Mouse (Mus musculus): Measurements from ENCODE around the gene 4933427D14Rik. TPM values are rescaled to one million over a fixed set of nuclear protein-coding genes. Genes with fewer than 3 reads are reported as not detected.

4933427D14Rik gene
- polyA plus RNA-seq, 1 experiment from 2014 or later: 16.4 TPM

GRCm38 (mm10) chr11:72132266-72132665 lies 75.0 kb downstream of the 4933427D14Rik start:
- Histone ChIP-seq H3K36me3 (replicated peaks) (no peaks in the 10 kb centered on the region), H3K9me3 (no peaks in the 10 kb centered on the region), H3K27ac (no peak overlapping the region), H3K4me3 (no peak overlapping the region), H3K4me1 (peaks cover 40% of the 10 kb centered on the region), H3K27me3 (ENCODE audit: poor library complexity, severe bottlenecking) (peaks cover 84% of the 10 kb centered on the region)
- 38% methylated on average over 3 of the region's 3 CpGs for whole genome bisulfite sequencing
- no peak for DNase-seq (ENCODE audit: extremely low spot score, low spot score)

GRCm38 (mm10) chr11:72131697-72132096 lies 75.6 kb downstream of the 4933427D14Rik start:
- Histone ChIP-seq H3K4me3 (no peak overlapping the region), H3K9me3 (no peaks in the 10 kb centered on the region), H3K27ac (no peak overlapping the region), H3K36me3 (replicated peaks) (no peaks in the 10 kb centered on the region), H3K4me1 (peaks cover 39% of the 10 kb centered on the region), H3K27me3 (ENCODE audit: poor library complexity, severe bottlenecking) (peaks cover 80% of the 10 kb centered on the region)
- DNase-seq (ENCODE audit: extremely low spot score, low spot score): no peak
- WGBS: 100% methylated on average over 1 of the region's 1 CpGs

- Histone ChIP-seq H3K4me3 (no peak overlapping the region), H3K4me1 (peaks cover 31% of the 10 kb centered on the region), H3K9me3 (no peaks in the 10 kb centered on the region), H3K36me3 (replicated peaks) (no peaks in the 10 kb centered on the region), H3K27me3 (ENCODE audit: poor library complexity, severe bottlenecking) (peaks cover 75% of the 10 kb centered on the region), H3K27ac (no peak overlapping the region)
- DNase-seq (ENCODE audit: extremely low spot score, low spot score): no peak
- 80% methylated on average over 3 of the region's 3 CpGs for WGBS
Measured at GRCm38 (mm10) chr11:72130905-72131304, 76.4 kb downstream of the 4933427D14Rik start.

- no peak overlapping the region for H3K4me3 ChIP-seq
- H3K27me3 ChIP-seq (ENCODE audit: poor library complexity, severe bottlenecking): peaks cover 71% of the 10 kb centered on the region
- WGBS: 72% methylated on average over 3 of the region's 3 CpGs
- DNase-seq (ENCODE audit: extremely low spot score, low spot score): no peak
- H3K36me3 ChIP-seq (replicated peaks): no peaks in the 10 kb centered on the region
- no peaks in the 10 kb centered on the region for H3K9me3 ChIP-seq
- H3K27ac ChIP-seq: no peak overlapping the region
- H3K4me1 ChIP-seq: peaks cover 27% of the 10 kb centered on the region
Measured at GRCm38 (mm10) chr11:72130472-72130871, 76.8 kb downstream of the 4933427D14Rik start.

GRCm38 (mm10) chr11:72130021-72130420 lies 77.2 kb downstream of the 4933427D14Rik start:
- WGBS: 10% methylated on average over 11 of the region's 11 CpGs
- H3K27ac ChIP-seq: no peak overlapping the region
- H3K4me1 ChIP-seq: peaks cover 22% of the 10 kb centered on the region
- H3K9me3 ChIP-seq: no peaks in the 10 kb centered on the region
- DNase-seq (ENCODE audit: extremely low spot score, low spot score): no peak
- no peak overlapping the region for H3K4me3 ChIP-seq
- H3K27me3 ChIP-seq (ENCODE audit: poor library complexity, severe bottlenecking): peaks cover 66% of the 10 kb centered on the region
- H3K36me3 ChIP-seq (replicated peaks): no peaks in the 10 kb centered on the region

GRCm38 (mm10) chr11:72129032-72129894 lies 78.0 kb downstream of the 4933427D14Rik start:
- Histone ChIP-seq H3K27me3 (ENCODE audit: poor library complexity, severe bottlenecking) (peaks cover 59% of the 10 kb centered on the region), H3K4me1 (peaks cover 19% of the 10 kb centered on the region), H3K9me3 (no peaks in the 10 kb centered on the region), H3K4me3 (no peak overlapping the region), H3K27ac (no peak overlapping the region), H3K36me3 (replicated peaks) (no peaks in the 10 kb centered on the region)
- no peak for DNase-seq (ENCODE audit: extremely low spot score, low spot score)
- WGBS: 76% methylated on average over 8 of the region's 8 CpGs

- Histone ChIP-seq H3K9me3 (no peaks in the 10 kb centered on the region), H3K4me1 (peaks cover 19% of the 10 kb centered on the region), H3K27me3 (ENCODE audit: poor library complexity, severe bottlenecking) (peaks cover 42% of the 10 kb centered on the region), H3K27ac (no peak overlapping the region), H3K36me3 (replicated peaks) (no peaks in the 10 kb centered on the region), H3K4me3 (no peak overlapping the region)
- DNase-seq (ENCODE audit: extremely low spot score, low spot score): no peak
- 71% methylated on average over 5 of the region's 5 CpGs for WGBS
Measured at GRCm38 (mm10) chr11:72127450-72128189, 79.6 kb downstream of the 4933427D14Rik start.

GRCm38 (mm10) chr11:72125781-72126180 lies 81.5 kb downstream of the 4933427D14Rik start:
- no peaks in the 10 kb centered on the region for H3K36me3 ChIP-seq (replicated peaks)
- H3K27ac ChIP-seq: no peak overlapping the region
- no peaks in the 10 kb centered on the region for H3K9me3 ChIP-seq
- H3K4me1 ChIP-seq: peaks cover 19% of the 10 kb centered on the region
- peaks cover 24% of the 10 kb centered on the region for H3K27me3 ChIP-seq (ENCODE audit: poor library complexity, severe bottlenecking)
- 79% methylated on average over 3 of the region's 3 CpGs for WGBS
- no peak for DNase-seq (ENCODE audit: extremely low spot score, low spot score)
- H3K4me3 ChIP-seq: no peak overlapping the region

GRCm38 (mm10) chr11:72123531-72123930 lies 83.7 kb downstream of the 4933427D14Rik start:
- Histone ChIP-seq H3K27me3 (ENCODE audit: poor library complexity, severe bottlenecking) (0 out of 2 replicates have a peak, but pooled peaks cover 4% of the 10 kb centered on the region), H3K4me3 (no peak overlapping the region), H3K9me3 (no peaks in the 10 kb centered on the region), H3K36me3 (replicated peaks) (no peaks in the 10 kb centered on the region), H3K4me1 (peaks cover 6% of the 10 kb centered on the region; the same call in 1 of the 2 replicates), H3K27ac (no peak overlapping the region)
- 83% methylated on average over 4 of the region's 4 CpGs for WGBS
- DNase-seq (ENCODE audit: extremely low spot score, low spot score): no peak

- Histone ChIP-seq H3K4me3 (no peak overlapping the region), H3K27me3 (ENCODE audit: poor library complexity, severe bottlenecking) (no peaks in the 10 kb centered on the region), H3K9me3 (no peaks in the 10 kb centered on the region), H3K36me3 (replicated peaks) (no peaks in the 10 kb centered on the region), H3K4me1 (peaks cover 4% of the 10 kb centered on the region; the same call in 1 of the 2 replicates), H3K27ac (no peak overlapping the region)
- no peak for DNase-seq (ENCODE audit: extremely low spot score, low spot score)
- WGBS: 91% methylated on average over 6 of the region's 6 CpGs
Measured at GRCm38 (mm10) chr11:72120354-72120753, 86.9 kb downstream of the 4933427D14Rik start.

- no peak overlapping the region for H3K27ac ChIP-seq
- H3K27me3 ChIP-seq (ENCODE audit: poor library complexity, severe bottlenecking): no peaks in the 10 kb centered on the region
- peaks cover 6% of the 10 kb centered on the region; the same call in 1 of the 2 replicates for H3K4me1 ChIP-seq
- no peak for DNase-seq (ENCODE audit: extremely low spot score, low spot score)
- WGBS: 90% methylated on average over 3 of the region's 3 CpGs
- no peaks in the 10 kb centered on the region for H3K9me3 ChIP-seq
- no peaks in the 10 kb centered on the region for H3K36me3 ChIP-seq (replicated peaks)
- no peak overlapping the region for H3K4me3 ChIP-seq
Measured at GRCm38 (mm10) chr11:72118630-72119029, 88.6 kb downstream of the 4933427D14Rik start.

GRCm38 (mm10) chr11:72113296-72113695 lies 94.0 kb downstream of the 4933427D14Rik start:
- Histone ChIP-seq H3K4me1 (peaks cover 9% of the 10 kb centered on the region), H3K9me3 (no peaks in the 10 kb centered on the region), H3K27ac (no peak overlapping the region), H3K36me3 (replicated peaks) (no peaks in the 10 kb centered on the region), H3K4me3 (no peak overlapping the region), H3K27me3 (ENCODE audit: poor library complexity, severe bottlenecking) (no peaks in the 10 kb centered on the region)
- WGBS: 68% methylated on average over 4 of the region's 4 CpGs
- no peak for DNase-seq (ENCODE audit: extremely low spot score, low spot score)

GRCm38 (mm10) chr11:72110726-72111125 lies 96.5 kb downstream of the 4933427D14Rik start:
- Histone ChIP-seq H3K4me1 (peaks cover 10% of the 10 kb centered on the region), H3K4me3 (no peak overlapping the region), H3K9me3 (peaks cover 3% of the 10 kb centered on the region; the same call in 1 of the 2 replicates), H3K36me3 (replicated peaks) (no peaks in the 10 kb centered on the region), H3K27me3 (ENCODE audit: poor library complexity, severe bottlenecking) (no peaks in the 10 kb centered on the region), H3K27ac (no peak overlapping the region)
- WGBS: 69% methylated on average over 3 of the region's 3 CpGs
- DNase-seq (ENCODE audit: extremely low spot score, low spot score): no peak
